9 mouse cellular contexts compared by ENCODE assay signal in the genomic region with DNA sequence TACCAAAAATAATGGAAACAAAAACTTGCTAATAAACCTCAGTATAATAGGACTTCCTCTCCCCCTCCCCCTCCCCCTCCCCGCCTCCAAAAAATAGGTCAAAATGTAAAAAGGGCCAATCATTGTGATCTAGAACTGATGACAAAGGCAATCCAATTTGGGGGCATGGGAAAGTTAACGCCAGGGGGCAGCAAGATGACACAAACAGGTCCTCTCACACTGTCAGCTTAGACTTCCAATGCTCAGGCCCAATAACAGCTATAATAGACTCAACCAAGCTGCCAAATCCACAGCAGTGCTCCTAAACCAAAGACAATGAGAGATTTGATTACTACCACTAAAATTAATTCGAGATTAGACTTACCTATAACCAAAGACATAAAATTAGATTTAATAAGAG. TPM values are rescaled to one million over a fixed set of nuclear protein-coding genes. Genes with fewer than 3 reads are reported as not detected.
DNase-seq lines count a peak whose midpoint lies in the region; ATAC-seq and TF ChIP-seq lines count a peak whose summit lies in the region.
"Had no signal": no experiment of that assay in that cellular context is flagged by ENCODE, and none has a peak within 500 bp of the region (broad histone marks: within the 10 kb centered on the region; RNA-seq: fewer than 3 reads in every experiment).

No protein-coding gene starts in this region.

- H3K9ac ChIP-seq in liver, adult 2 months (ENCODE audit: low read depth, low read length): no peak overlapping the region
- no peak overlapping the region for H3K9ac ChIP-seq in liver, embryonic 11.5 days (ENCODE audit: low read depth, low read length)
- no peak overlapping the region for H3K9ac ChIP-seq in midbrain, postnatal 0 days (replicated peaks; ENCODE audit: low read length, poor library complexity, severe bottlenecking)
- H3K9ac ChIP-seq: embryonic facial prominence, embryonic 13.5 days had no signal

- DNase-seq in liver, adult 2 months (ENCODE audit: extremely low read depth, low read depth, low spot score): peak; percentile 57
- DNase-seq in liver, embryonic 11.5 days (ENCODE audit: low spot score): no peak
- peak; percentile 63 to 83 for DNase-seq in adrenal gland, adult (ENCODE audit: inconsistent age in 2 of 2, low spot score in 1 of 2)
- DNase-seq in embryo, embryonic 10.5 days (ENCODE audit: low spot score): peak; percentile 50
- peak; percentile 53 to 62 for DNase-seq in heart, postnatal 36 days
- DNase-seq in layer of hippocampus, postnatal 25 days (ENCODE audit: extremely low spot score in 1 of 2, low spot score in 1 of 2): peak; percentile 7 to 40
- DNase-seq in midbrain, postnatal 0 days (ENCODE audit: low spot score): peak; percentile 10
- DNase-seq in thymus, postnatal 0 days (ENCODE audit: low spot score): peak; percentile 28

- 4% methylated on average over 3 of the region's 3 CpGs for WGBS in liver, adult 2 months
- WGBS in liver, embryonic 11.5 days: 8% methylated on average over 3 of the region's 3 CpGs
- 25% methylated on average over 3 of the region's 3 CpGs for WGBS in midbrain, postnatal 0 days

- no peak for TF ChIP-seq POLR2A in liver, adult 2 months (IDR thresholded peaks at IDR 0.05; ENCODE audit: extremely low read depth, insufficient read depth, low read length)

- intact Hi-C loops in heart, postnatal 36 days (cut with DNase I): loop anchor here (1.0 to 2.0 kb wide), 3 partner anchors 72 to 174 kb away; a partner anchor contains a TSS

- H3K27ac ChIP-seq in liver, adult 2 months (replicated peaks; ENCODE audit: insufficient read depth, low read depth, low read length): no peak overlapping the region
- no peak overlapping the region for H3K27ac ChIP-seq in liver, embryonic 11.5 days (ENCODE audit: low read depth, low read length)
- H3K27ac ChIP-seq in midbrain, postnatal 0 days (ENCODE audit: low read depth, low read length): no peak overlapping the region
- H3K27ac ChIP-seq: embryonic facial prominence, embryonic 13.5 days had no signal

- H3K27me3 ChIP-seq in liver, adult 2 months (ENCODE audit: control insufficient read depth, insufficient read depth, low read length): no peaks in the 10 kb centered on the region
- no peaks in the 10 kb centered on the region for H3K27me3 ChIP-seq in liver, embryonic 11.5 days (replicated peaks; ENCODE audit: control insufficient read depth, insufficient read depth, low read length)
- H3K27me3 ChIP-seq in midbrain, postnatal 0 days (ENCODE audit: insufficient read depth, low read length): no peaks in the 10 kb centered on the region
- H3K27me3 ChIP-seq: embryonic facial prominence, embryonic 13.5 days had no signal

- ATAC-seq in liver, embryonic 11.5 days (replicated peaks; ENCODE audit: low FRiP score): no peak
- no peak for ATAC-seq in midbrain, postnatal 0 days (ENCODE audit: low FRiP score)

- peak; percentile 58; the same call in 1 of the 2 replicates for TF ChIP-seq CTCF in liver, adult 2 months (IDR thresholded peaks at IDR 0.05; ENCODE audit: low read depth, low read length)
- TF ChIP-seq CTCF in midbrain, postnatal 0 days (IDR thresholded peaks at IDR 0.05): peak; percentile 50

- no peaks in the 10 kb centered on the region for H3K79me2 ChIP-seq in liver, adult 2 months (ENCODE audit: control insufficient read depth, insufficient read depth, low read length)

- no peak overlapping the region for H3K4me3 ChIP-seq in liver, adult 2 months (ENCODE audit: insufficient read depth, low read depth, low read length)
- no peak overlapping the region for H3K4me3 ChIP-seq in liver, embryonic 11.5 days (ENCODE audit: low read depth, low read length)
- no peak overlapping the region for H3K4me3 ChIP-seq in midbrain, postnatal 0 days (ENCODE audit: low read depth, low read length)
- H3K4me3 ChIP-seq: embryonic facial prominence, embryonic 13.5 days had no signal

- H3K9me3 ChIP-seq in liver, embryonic 11.5 days (ENCODE audit: control insufficient read depth, low read length): no peaks in the 10 kb centered on the region
- H3K9me3 ChIP-seq in midbrain, postnatal 0 days (ENCODE audit: low read length): no peaks in the 10 kb centered on the region
- H3K9me3 ChIP-seq: embryonic facial prominence, embryonic 13.5 days had no signal

- H3K36me3 ChIP-seq in liver, adult 2 months (ENCODE audit: control insufficient read depth, insufficient read depth, low read length): no peaks in the 10 kb centered on the region
- no peaks in the 10 kb centered on the region for H3K36me3 ChIP-seq in liver, embryonic 11.5 days (ENCODE audit: control insufficient read depth, insufficient read depth, low read length)
- H3K36me3 ChIP-seq in midbrain, postnatal 0 days (ENCODE audit: insufficient read depth, low read length): no peaks in the 10 kb centered on the region
- H3K36me3 ChIP-seq: embryonic facial prominence, embryonic 13.5 days had no signal

- H3K4me1 ChIP-seq in liver, adult 2 months (ENCODE audit: control insufficient read depth, insufficient read depth, low read length): no peaks in the 10 kb centered on the region
- H3K4me1 ChIP-seq in liver, embryonic 11.5 days (replicated peaks; ENCODE audit: control insufficient read depth, insufficient read depth, low read length): no peaks in the 10 kb centered on the region
- H3K4me1 ChIP-seq in midbrain, postnatal 0 days (ENCODE audit: insufficient read depth, low read length): no peaks in the 10 kb centered on the region
- H3K4me1 ChIP-seq: embryonic facial prominence, embryonic 13.5 days had no signal

- H3K4me2 ChIP-seq in liver, embryonic 11.5 days: no peak overlapping the region
- H3K4me2 ChIP-seq in midbrain, postnatal 0 days (ENCODE audit: low read depth, low read length, poor library complexity, severe bottlenecking): no peak overlapping the region
- H3K4me2 ChIP-seq: embryonic facial prominence, embryonic 13.5 days had no signal

RNA-seq across cellular contexts. Expression of a gene that starts 16.5 kb away (rescaled TPM):
- not detected in 2 replicates for total RNA-seq in liver, adult 2 months (2014; rRNA removed)
- not detected in 2 replicates for polyA plus RNA-seq in liver, adult 2 months (2012; rRNA removed)
- not detected in 2 replicates for polyA plus RNA-seq in liver, embryonic 11.5 days (2014; fragmentation: Nextera tagmentation; extraction: Ambion mirVana)
- total RNA-seq in heart, postnatal 36 days (2021): not detected
- not detected for total RNA-seq in layer of hippocampus, postnatal 25 days (2021)
- not detected in 2 replicates for total RNA-seq in midbrain, postnatal 0 days (2014; rRNA removed)
- not detected in 2 replicates for polyA plus RNA-seq in midbrain, postnatal 0 days (2015; fragmentation: Nextera tagmentation; extraction: Ambion mirVana)
- not detected in 2 replicates for polyA plus RNA-seq in thymus, postnatal 0 days (2015; fragmentation: Nextera tagmentation; extraction: Ambion mirVana)
- polyA plus RNA-seq: embryonic facial prominence, embryonic 13.5 days had no signal

RNA-seq across cellular contexts. Expression of a gene that starts 51.3 kb away (rescaled TPM):
- not detected in 2 replicates for total RNA-seq in liver, adult 2 months (2014; rRNA removed)
- not detected in 2 replicates for polyA plus RNA-seq in liver, adult 2 months (2012; rRNA removed)
- polyA plus RNA-seq in liver, embryonic 11.5 days (2014; fragmentation: Nextera tagmentation; extraction: Ambion mirVana): not detected in 2 replicates
- total RNA-seq in heart, postnatal 36 days (2021): not detected
- not detected for total RNA-seq in layer of hippocampus, postnatal 25 days (2021)
- total RNA-seq in midbrain, postnatal 0 days (2014; rRNA removed): not detected in 2 replicates
- not detected in 2 replicates for polyA plus RNA-seq in midbrain, postnatal 0 days (2015; fragmentation: Nextera tagmentation; extraction: Ambion mirVana)
- not detected in 2 replicates for polyA plus RNA-seq in thymus, postnatal 0 days (2015; fragmentation: Nextera tagmentation; extraction: Ambion mirVana)
- polyA plus RNA-seq: embryonic facial prominence, embryonic 13.5 days had no signal

RNA-seq across cellular contexts. Expression of a gene that starts 55.1 kb away (rescaled TPM):
- not detected in 2 replicates for total RNA-seq in liver, adult 2 months (2014; rRNA removed)
- polyA plus RNA-seq in liver, adult 2 months (2012; rRNA removed): not detected in 2 replicates
- polyA plus RNA-seq in liver, embryonic 11.5 days (2014; fragmentation: Nextera tagmentation; extraction: Ambion mirVana): not detected in 2 replicates
- not detected for total RNA-seq in heart, postnatal 36 days (2021)
- total RNA-seq in layer of hippocampus, postnatal 25 days (2021): not detected
- not detected in 2 replicates for total RNA-seq in midbrain, postnatal 0 days (2014; rRNA removed)
- polyA plus RNA-seq in midbrain, postnatal 0 days (2015; fragmentation: Nextera tagmentation; extraction: Ambion mirVana): not detected in 2 replicates
- not detected in 2 replicates for polyA plus RNA-seq in thymus, postnatal 0 days (2015; fragmentation: Nextera tagmentation; extraction: Ambion mirVana)
- polyA plus RNA-seq: embryonic facial prominence, embryonic 13.5 days had no signal
